Mouse (Mus musculus) heart, postnatal 0 days (tissue): Measurements from ENCODE around the gene Atp10a. TPM values are rescaled to one million over a fixed set of nuclear protein-coding genes. Genes with fewer than 3 reads are reported as not detected.
A peak's percentile ranks its signal among the peaks of the same experiment; 100 is the strongest.

Experiments
- ATAC-seq: fragments of 200-750 bp; cut with Nextera tagmentation; 2 replicates; pipeline ENCODE4 v1.8.0; 2017; ENCODE audit warnings: low read depth, moderate number of reproducible peaks, moderate library complexity; ENCODE audit not compliant: insufficient read depth
- DNase-seq: peaks from one replicate; pipeline ENCODE4 v3.0.0-alpha.2; 2016; ENCODE audit warnings: low spot score
- H3K27ac ChIP-seq: fragments of 300-500 bp; sonication (generic); 2 replicates; pipeline ENCODE4 v1.5.1; 2014; ENCODE audit warnings: low read depth, mild to moderate bottlenecking
- H3K27me3 ChIP-seq: fragments of 300-500 bp; sonication (generic); 2 replicates; pipeline ENCODE4 v1.6.1; 2014; ENCODE audit warnings: low read length, mixed read lengths; ENCODE audit not compliant: control insufficient read depth, insufficient read depth
- H3K36me3 ChIP-seq: fragments of 300-500 bp; sonication (generic); replicated peaks from 2 replicates; pipeline ENCODE4 v1.6.1; 2014; ENCODE audit warnings: low read length, mixed read lengths; ENCODE audit not compliant: control insufficient read depth, insufficient read depth
- H3K4me1 ChIP-seq: fragments of 300-500 bp; sonication (generic); 2 replicates; pipeline ENCODE4 v1.6.1; 2014; ENCODE audit warnings: antibody characterized with exemption; ENCODE audit not compliant: control insufficient read depth, insufficient read depth
- H3K4me2 ChIP-seq: fragments of 300-500 bp; sonication (generic); 2 replicates; pipeline ENCODE4 v1.6.1; 2014; ENCODE audit warnings: low read depth, mild to moderate bottlenecking, low read length, moderate library complexity
- H3K4me3 ChIP-seq: fragments of 300-500 bp; sonication (generic); 2 replicates; pipeline ENCODE4 v1.5.1; 2014; ENCODE audit warnings: low read depth, low read length
- H3K9ac ChIP-seq: fragments of 300-500 bp; sonication (generic); replicated peaks from 2 replicates; pipeline ENCODE4 v1.6.1; 2014; ENCODE audit warnings: low read depth, low read length, mixed read lengths
- H3K9me3 ChIP-seq: fragments of 300-500 bp; sonication (generic); replicated peaks from 2 replicates; pipeline ENCODE4 v1.6.1; 2016; ENCODE audit warnings: low read length; ENCODE audit not compliant: control insufficient read depth
- CTCF ChIP-seq: IDR thresholded peaks from 2 replicates; pipeline ENCODE4 v1.5.1; 2016; ENCODE audit warnings: antibody characterized with exemption, control low read depth, low read depth
- EP300 ChIP-seq: IDR thresholded peaks from 2 replicates; pipeline ENCODE4 v1.6.1; 2016; ENCODE audit warnings: antibody characterized with exemption, low read depth
- WGBS: fragments of 180-500 bp; shearing (Covaris S2); extraction: QIAGEN DNeasy Blood & Tissue Kit; methylation state at CpG from one replicate; pipeline ENCODE4 v1.1.7; 2014; 5-methylcytosine and 5-hydroxymethylcytosine counted together
- polyA plus RNA-seq: library from polyadenylated mRNA; unstranded; fragments of >200 nt; fragmentation: Nextera tagmentation; extraction: Ambion mirVana; gene quantifications from 2 replicates; pipeline ENCODE4 v1.2.1, GENCODE M21; 2015
- total RNA-seq: library from RNA; depleted of rRNA; stranded (reverse); fragments of >200 nt; gene quantifications from 2 replicates; pipeline ENCODE4 v1.2.3, GENCODE M21; 2014; ENCODE audit warnings: low replicate concordance

Atp10a gene
- total and polyA plus RNA-seq, 2 experiments from 2014 or later: 0.41 to 3.1 TPM

GRCm38 (mm10) chr7:58746817-58747216, 90.9 kb downstream of the Atp10a start:
- ATAC-seq (no peak), DNase-seq (no peak)
- H3K27ac ChIP-seq: no peak overlapping the region
- 53% methylated on average over 5 of the region's 5 CpGs for WGBS
- H3K9ac ChIP-seq: no peak overlapping the region
- H3K4me2 ChIP-seq: no peak overlapping the region
- H3K4me3 ChIP-seq: no peak overlapping the region
- no peak for TF ChIP-seq CTCF
- TF ChIP-seq EP300: no peak
- no peaks in the 10 kb centered on the region for H3K9me3 ChIP-seq
- H3K4me1 ChIP-seq: no peaks in the 10 kb centered on the region
- H3K36me3 ChIP-seq: no peaks in the 10 kb centered on the region
- no peaks in the 10 kb centered on the region for H3K27me3 ChIP-seq

- no peak overlapping the region for H3K9ac ChIP-seq
- ATAC-seq (no peak), DNase-seq (no peak)
- H3K4me3 ChIP-seq: no peak overlapping the region
- no peaks in the 10 kb centered on the region for H3K27me3 ChIP-seq
- no peaks in the 10 kb centered on the region for H3K36me3 ChIP-seq
- H3K27ac ChIP-seq: no peak overlapping the region; the same call in 1 of the 2 replicates
- WGBS: 57% methylated on average over 6 of the region's 6 CpGs
- no peak overlapping the region for H3K4me2 ChIP-seq
- H3K4me1 ChIP-seq: peaks cover 3% of the 10 kb centered on the region; the same call in 1 of the 2 replicates
- no peak for TF ChIP-seq EP300
- TF ChIP-seq CTCF: no peak
- H3K9me3 ChIP-seq: no peaks in the 10 kb centered on the region
These were observed 94.1 kb downstream of the Atp10a start for GRCm38 (mm10) chr7:58749904-58750612.

GRCm38 (mm10) chr7:58752041-58752440, 96.1 kb downstream of the Atp10a start:
- DNase-seq: no peak
- peaks cover 5% of the 10 kb centered on the region; the same call in 1 of the 2 replicates for H3K4me1 ChIP-seq
- H3K27me3 ChIP-seq: no peaks in the 10 kb centered on the region
- H3K27ac ChIP-seq: no peak overlapping the region
- H3K9me3 ChIP-seq: no peaks in the 10 kb centered on the region
- ATAC-seq: no peak
- H3K9ac ChIP-seq: no peak overlapping the region
- H3K4me3 ChIP-seq: no peak overlapping the region
- H3K36me3 ChIP-seq: no peaks in the 10 kb centered on the region
- H3K4me2 ChIP-seq: no peak overlapping the region
- 50% methylated on average over 5 of the region's 5 CpGs for WGBS
- no peak for TF ChIP-seq EP300
- TF ChIP-seq CTCF: no peak

GRCm38 (mm10) chr7:58754076-58754475, 98.1 kb downstream of the Atp10a start:
- no peak for DNase-seq
- no peak for ATAC-seq
- H3K27me3 ChIP-seq: no peaks in the 10 kb centered on the region
- no peak overlapping the region for H3K4me3 ChIP-seq
- peaks cover 5% of the 10 kb centered on the region; the same call in 1 of the 2 replicates for H3K4me1 ChIP-seq
- no peaks in the 10 kb centered on the region for H3K9me3 ChIP-seq
- no peak overlapping the region for H3K9ac ChIP-seq
- H3K4me2 ChIP-seq: no peak overlapping the region
- TF ChIP-seq CTCF (no peak), EP300 (no peak)
- peak overlapping the region; percentile 66; the same call in 1 of the 2 replicates for H3K27ac ChIP-seq
- 91% methylated on average over 1 of the region's 1 CpGs for WGBS
- H3K36me3 ChIP-seq: no peaks in the 10 kb centered on the region

GRCm38 (mm10) chr7:58754536-58754935, 98.6 kb downstream of the Atp10a start:
- H3K27me3 ChIP-seq: no peaks in the 10 kb centered on the region
- WGBS: 76% methylated on average over 4 of the region's 4 CpGs
- H3K4me1 ChIP-seq: peaks cover 5% of the 10 kb centered on the region; the same call in 1 of the 2 replicates
- ATAC-seq: no peak
- no peak overlapping the region for H3K9ac ChIP-seq
- DNase-seq: no peak
- TF ChIP-seq EP300 (no peak), CTCF (no peak)
- no peak overlapping the region for H3K4me2 ChIP-seq
- H3K4me3 ChIP-seq: no peak overlapping the region
- H3K9me3 ChIP-seq: no peaks in the 10 kb centered on the region
- H3K36me3 ChIP-seq: no peaks in the 10 kb centered on the region
- H3K27ac ChIP-seq: peak overlapping the region; percentile 66; the same call in 1 of the 2 replicates

GRCm38 (mm10) chr7:58755083-58755482, 99.1 kb downstream of the Atp10a start:
- TF ChIP-seq CTCF (no peak), EP300 (no peak)
- Histone ChIP-seq H3K9me3 (no peaks in the 10 kb centered on the region), H3K27ac (peak overlapping the region; percentile 66; the same call in 1 of the 2 replicates), H3K27me3 (no peaks in the 10 kb centered on the region), H3K36me3 (no peaks in the 10 kb centered on the region), H3K9ac (no peak overlapping the region), H3K4me2 (no peak overlapping the region), H3K4me1 (peaks cover 5% of the 10 kb centered on the region; the same call in 1 of the 2 replicates), H3K4me3 (no peak overlapping the region)
- DNase-seq (no peak), ATAC-seq (no peak)
